Mouse (Mus musculus) forebrain, postnatal 0 days (tissue): ENCODE results near the gene Tef. TPM values are rescaled to one million over a fixed set of nuclear protein-coding genes. Genes with fewer than 3 reads are reported as not detected.

Experiments used
- ATAC-seq: fragments of 200-750 bp; cut with Nextera tagmentation; 2 replicates; pipeline ENCODE4 v1.8.0; 2017; ENCODE audit warnings: mild to moderate bottlenecking, moderate library complexity
- DNase-seq: peaks from one replicate; pipeline ENCODE4 v3.0.0-alpha.2; 2015
- H3K27ac ChIP-seq: fragments of 300-500 bp; sonication (generic); 2 replicates; pipeline ENCODE4 v1.5.1; 2014; ENCODE audit warnings: low read depth, mild to moderate bottlenecking, antibody characterized with exemption, low read length, moderate library complexity, mixed read lengths
- H3K27me3 ChIP-seq: fragments of 300-500 bp; sonication (generic); 2 replicates; pipeline ENCODE4 v1.6.1; 2014; ENCODE audit warnings: mild to moderate bottlenecking, low read length, mixed read lengths; ENCODE audit not compliant: insufficient read depth
- H3K36me3 ChIP-seq: fragments of 300-500 bp; sonication (generic); 2 replicates; pipeline ENCODE4 v1.6.1; 2014; ENCODE audit warnings: mild to moderate bottlenecking, moderate library complexity; ENCODE audit not compliant: insufficient read depth
- H3K4me1 ChIP-seq: fragments of 300-500 bp; sonication (generic); 2 replicates; pipeline ENCODE4 v1.6.1; 2014; ENCODE audit warnings: antibody characterized with exemption; ENCODE audit not compliant: insufficient read depth
- H3K4me2 ChIP-seq: fragments of 300-500 bp; sonication (generic); 2 replicates; pipeline ENCODE4 v1.6.1; 2014; ENCODE audit warnings: low read depth, mild to moderate bottlenecking, moderate library complexity
- H3K4me3 ChIP-seq: fragments of 300-500 bp; sonication (generic); 2 replicates; pipeline ENCODE4 v1.5.1; 2014; ENCODE audit warnings: low read depth, low read length, mixed read lengths
- H3K9ac ChIP-seq: fragments of 300-500 bp; sonication (generic); 2 replicates; pipeline ENCODE4 v1.6.1; 2014; ENCODE audit warnings: mild to moderate bottlenecking
- H3K9me3 ChIP-seq: fragments of 300-500 bp; sonication (generic); 2 replicates; pipeline ENCODE4 v1.6.1; 2016; ENCODE audit warnings: low read length
- CTCF ChIP-seq: sonication (generic); IDR thresholded peaks from 2 replicates; pipeline ENCODE4 v1.5.1; 2016; ENCODE audit warnings: antibody characterized with exemption, control low read depth, low read depth
- WGBS: fragments of 180-500 bp; shearing (Covaris S2); extraction: QIAGEN DNeasy Blood & Tissue Kit; methylation state at CpG from one replicate; pipeline ENCODE4 v1.1.7; 2014; 5-methylcytosine and 5-hydroxymethylcytosine counted together
- polyA plus RNA-seq: library from polyadenylated mRNA; unstranded; fragments of >200 nt; fragmentation: Nextera tagmentation; extraction: Ambion mirVana; gene quantifications from 2 replicates; pipeline ENCODE4 v1.2.1, GENCODE M21; 2015
- total RNA-seq: library from RNA; depleted of rRNA; stranded (reverse); fragments of >200 nt; gene quantifications from 2 replicates; pipeline ENCODE4 v1.2.3, GENCODE M21; 2014; rRNA removed

The Tef gene
- total and polyA plus RNA-seq, 2 experiments from 2014 or later, result 27.8 to 71.8 TPM

DNA sequence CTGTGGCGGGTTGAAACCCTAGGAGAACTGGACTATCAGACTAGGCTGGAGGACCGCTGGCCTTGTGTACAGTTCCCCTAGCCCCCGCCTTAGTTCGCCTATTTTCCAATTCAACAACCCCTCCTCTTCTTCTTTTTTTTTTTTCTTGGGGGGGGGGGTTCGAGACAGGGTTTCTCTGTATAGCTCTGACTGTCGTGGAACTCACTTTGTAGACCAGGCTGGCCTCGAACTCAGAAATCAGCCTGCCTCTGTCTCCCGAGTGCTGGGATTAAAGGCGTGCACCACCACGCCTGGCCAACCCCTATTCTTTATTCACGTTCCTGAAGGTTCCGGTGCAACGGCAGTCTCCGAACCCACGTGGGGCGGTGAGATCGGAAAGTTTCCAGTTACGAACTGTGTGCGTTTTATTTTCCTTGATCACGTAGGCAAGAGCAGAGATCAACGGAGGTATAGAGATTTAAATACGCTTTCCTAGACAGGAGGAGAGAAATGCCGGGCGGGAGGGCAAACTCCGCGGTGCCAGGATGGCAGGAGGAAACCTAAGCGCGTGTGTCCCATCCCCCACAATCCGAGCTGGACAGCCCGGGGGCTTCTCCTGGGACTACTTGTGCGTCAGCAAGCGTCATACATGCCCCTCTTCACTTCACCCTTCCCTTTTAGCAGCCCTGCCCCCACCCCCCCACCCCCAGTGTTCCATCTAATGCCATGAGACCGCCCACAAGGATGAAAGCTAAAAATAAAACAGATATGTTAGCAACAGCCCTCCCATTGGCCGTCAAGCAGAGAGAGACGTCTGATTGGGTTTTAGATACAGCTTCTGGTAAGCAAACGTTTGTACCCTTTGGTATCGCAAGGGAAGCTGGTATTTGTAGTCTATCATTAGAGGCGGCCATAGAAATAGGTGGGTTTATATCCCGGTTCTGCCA lies 57.4 kb downstream of the Tef start:
- Histone ChIP-seq H3K4me3 (peak overlapping the region; percentile 81), H3K27ac (peak overlapping the region; percentile 95), H3K4me2 (peak overlapping the region; percentile 85), H3K4me1 (peaks cover 14% of the 10 kb centered on the region), H3K36me3 (peaks cover 7% of the 10 kb centered on the region; the same call in 1 of the 2 replicates), H3K27me3 (no peaks in the 10 kb centered on the region), H3K9me3 (no peaks in the 10 kb centered on the region), H3K9ac (peak overlapping the region; percentile 67)
- WGBS, result 2% methylated on average over 39 of the region's 39 CpGs
- no peak for TF ChIP-seq CTCF
- DNase-seq (peak; percentile 95), ATAC-seq (peak; percentile 91)

DNA sequence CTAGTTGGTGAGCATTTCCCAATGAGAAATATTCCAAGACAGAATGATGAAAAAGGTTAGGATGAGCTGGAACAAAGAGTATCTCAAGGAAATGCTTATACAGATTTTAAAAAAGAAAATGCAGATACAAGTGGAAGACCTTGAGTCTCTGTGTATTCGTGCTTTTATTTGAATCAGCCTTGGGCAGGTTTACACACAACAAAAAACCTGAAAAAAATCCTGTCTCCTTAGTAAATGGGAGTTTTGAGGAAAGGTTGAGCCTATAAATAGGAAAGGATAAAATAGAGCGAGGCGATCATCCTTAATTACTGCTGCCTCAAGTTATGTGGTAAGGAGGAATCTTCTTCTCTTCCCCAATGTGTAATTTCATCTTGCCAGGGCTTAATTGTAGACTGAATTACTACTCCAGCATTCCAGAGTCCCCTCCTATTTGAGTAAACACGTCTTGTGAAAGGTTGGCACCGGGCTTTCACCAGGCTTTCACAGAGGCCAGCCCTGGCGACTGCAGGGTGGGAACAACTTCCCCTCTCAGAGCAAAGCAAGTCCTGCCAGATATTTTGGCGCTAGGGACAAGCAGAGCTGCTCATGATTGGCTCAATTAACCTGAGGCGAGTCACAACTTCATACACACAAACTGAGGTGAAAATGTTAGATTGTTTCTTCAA lies 58.4 kb downstream of the Tef start:
- peaks cover 13% of the 10 kb centered on the region; the same call in 1 of the 2 replicates for H3K36me3 ChIP-seq
- peak overlapping the region; percentile 72 for H3K27ac ChIP-seq
- WGBS, result 26% methylated on average over 8 of the region's 8 CpGs
- H3K9ac ChIP-seq, result peak overlapping the region; percentile 29; the same call in 1 of the 2 replicates
- H3K4me1 ChIP-seq, result peaks cover 14% of the 10 kb centered on the region
- no peaks in the 10 kb centered on the region for H3K9me3 ChIP-seq
- H3K4me2 ChIP-seq, result peak overlapping the region; percentile 85
- TF ChIP-seq CTCF, result no peak
- H3K27me3 ChIP-seq, result no peaks in the 10 kb centered on the region
- ATAC-seq (no peak), DNase-seq (peak; percentile 40)
- peak overlapping the region; percentile 81 for H3K4me3 ChIP-seq

- WGBS, result 91% methylated on average over 7 of the region's 7 CpGs
- H3K9ac ChIP-seq, result no peak overlapping the region
- H3K9me3 ChIP-seq, result no peaks in the 10 kb centered on the region
- no peaks in the 10 kb centered on the region for H3K27me3 ChIP-seq
- ATAC-seq (no peak), DNase-seq (no peak)
- H3K4me2 ChIP-seq, result no peak overlapping the region
- TF ChIP-seq CTCF, result no peak
- H3K4me3 ChIP-seq, result no peak overlapping the region
- H3K27ac ChIP-seq, result no peak overlapping the region
- peaks cover 46% of the 10 kb centered on the region for H3K36me3 ChIP-seq
- peaks cover 9% of the 10 kb centered on the region for H3K4me1 ChIP-seq
Observed at GRCm38 (mm10) chr15:81864238-81864637, 62.0 kb downstream of the Tef start.

DNA sequence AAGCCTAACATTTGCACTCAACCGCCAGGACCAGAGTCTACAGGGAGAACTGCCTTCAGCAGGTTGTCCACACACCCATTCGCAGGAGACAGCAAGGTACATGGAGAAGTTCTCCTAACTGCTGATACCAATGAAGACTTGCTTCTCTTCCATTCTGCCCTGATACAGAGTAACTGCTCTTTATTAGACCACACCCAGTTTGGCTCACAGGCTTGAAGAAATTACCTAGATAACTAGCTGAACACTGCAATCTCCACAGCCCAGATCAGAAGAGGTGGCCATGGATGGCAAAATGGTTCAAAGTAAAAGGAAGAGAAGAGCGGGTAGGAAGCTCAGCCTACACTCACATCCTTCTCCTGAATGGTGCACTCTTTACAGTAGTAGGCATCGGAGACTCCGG lies 67.8 kb downstream of the Tef start:
- Histone ChIP-seq H3K36me3 (peaks cover 51% of the 10 kb centered on the region), H3K27me3 (no peaks in the 10 kb centered on the region), H3K27ac (no peak overlapping the region), H3K9ac (no peak overlapping the region), H3K4me1 (no peaks in the 10 kb centered on the region), H3K4me3 (no peak overlapping the region), H3K9me3 (no peaks in the 10 kb centered on the region), H3K4me2 (no peak overlapping the region)
- 96% methylated on average over 5 of the region's 5 CpGs for WGBS
- DNase-seq, result no peak
- no peak for ATAC-seq
- TF ChIP-seq CTCF, result no peak

GRCm38 (mm10) chr15:81871604-81872261 lies 69.5 kb downstream of the Tef start, which contains the start of gene Phf5a:
Gene Phf5a (minus strand): TSS chr15:81871911.
- no peaks in the 10 kb centered on the region for H3K9me3 ChIP-seq
- TF ChIP-seq CTCF, result no peak
- H3K4me2 ChIP-seq, result peak within 1 kb of the TSS; percentile 67
- peak within 1 kb of the TSS; percentile 98 for H3K27ac ChIP-seq
- H3K36me3 ChIP-seq, result peaks cover 38% of the 10 kb centered on the region
- DNase-seq (peak; percentile 98), ATAC-seq (peak; percentile 94)
- H3K4me3 ChIP-seq, result peak within 1 kb of the TSS; percentile 54
- no peaks in the 10 kb centered on the region for H3K4me1 ChIP-seq
- H3K27me3 ChIP-seq, result no peaks in the 10 kb centered on the region
- WGBS, result 2% methylated on average over 30 of the region's 30 CpGs
- peak within 1 kb of the TSS; percentile 69 for H3K9ac ChIP-seq

- peak within 1 kb of the TSS; percentile 54 for H3K4me3 ChIP-seq
- peaks cover 30% of the 10 kb centered on the region for H3K36me3 ChIP-seq
- WGBS, result under 1% methylated on average over 53 of the region's 53 CpGs
Observed at GRCm38 (mm10) chr15:81872262-81873136, 70.3 kb downstream of the Tef start, which contains the start of gene Aco2. Gene Aco2 (plus strand): TSS chr15:81872309.

More at GRCm38 (mm10) chr15:81872262-81873136, 70.3 kb downstream of the Tef start, which contains the start of gene Aco2:
- peak within 1 kb of the TSS; percentile 98 for H3K27ac ChIP-seq
- peak; percentile 100 for DNase-seq
- H3K9ac ChIP-seq, result peak within 1 kb of the TSS; percentile 69
- H3K4me2 ChIP-seq, result peak within 1 kb of the TSS; percentile 67
- H3K27me3 ChIP-seq, result no peaks in the 10 kb centered on the region
- H3K4me1 ChIP-seq, result no peaks in the 10 kb centered on the region
- H3K9me3 ChIP-seq, result no peaks in the 10 kb centered on the region
- peak; percentile 89 for ATAC-seq
- TF ChIP-seq CTCF, result no peak

Other genes starting within 250 kb of the Tef start
- gene Ep300, start 217.1 kb upstream of the Tef start, total RNA-seq, result 42.4 and 50.1 TPM in 2 replicates
- 8.6 and 15.6 TPM in 2 replicates for gene Ep300, start 217.1 kb upstream of the Tef start, polyA plus RNA-seq
- 28.5 and 30.9 TPM in 2 replicates for gene L3mbtl2, start 138.5 kb upstream of the Tef start, total RNA-seq
- 24.3 and 28.5 TPM in 2 replicates for gene L3mbtl2, start 138.5 kb upstream of the Tef start, polyA plus RNA-seq
- gene Chadl, start 105.1 kb upstream of the Tef start, total RNA-seq, result 31.9 and 35.3 TPM in 2 replicates
- gene Chadl, start 105.1 kb upstream of the Tef start, polyA plus RNA-seq, result 49.2 and 52.8 TPM in 2 replicates
- 121 and 131 TPM in 2 replicates for gene Zc3h7b, start 57.4 kb upstream of the Tef start, total RNA-seq
- gene Zc3h7b, start 57.4 kb upstream of the Tef start, polyA plus RNA-seq, result 38.6 and 41.3 TPM in 2 replicates
- gene Rangap1, start 56.9 kb upstream of the Tef start, total RNA-seq, result 146 and 163 TPM in 2 replicates
- 107 and 133 TPM in 2 replicates for gene Rangap1, start 56.9 kb upstream of the Tef start, polyA plus RNA-seq
- 9.2 and 13.0 TPM in 2 replicates for gene Tob2, start 56.4 kb downstream of the Tef start, total RNA-seq
- gene Tob2, start 56.4 kb downstream of the Tef start, polyA plus RNA-seq, result 11.4 TPM in 2 replicates
- 41.5 and 48.5 TPM in 2 replicates for gene Phf5a, start 69.5 kb downstream of the Tef start, total RNA-seq
- 107 and 112 TPM in 2 replicates for gene Phf5a, start 69.5 kb downstream of the Tef start, polyA plus RNA-seq
- gene Aco2, start 69.9 kb downstream of the Tef start, total RNA-seq, result 354 and 357 TPM in 2 replicates
- 234 and 251 TPM in 2 replicates for gene Aco2, start 69.9 kb downstream of the Tef start, polyA plus RNA-seq
- 52.8 and 62.5 TPM in 2 replicates for gene Polr3h, start 123.8 kb downstream of the Tef start, total RNA-seq
- 105 and 113 TPM in 2 replicates for gene Polr3h, start 123.8 kb downstream of the Tef start, polyA plus RNA-seq
- gene Csdc2, start 134.3 kb downstream of the Tef start, total RNA-seq, result 88.9 and 118 TPM in 2 replicates
- 178 and 273 TPM in 2 replicates for gene Csdc2, start 134.3 kb downstream of the Tef start, polyA plus RNA-seq
- gene Pmm1, start 158.5 kb downstream of the Tef start, total RNA-seq, result 162 and 181 TPM in 2 replicates
- gene Pmm1, start 158.5 kb downstream of the Tef start, polyA plus RNA-seq, result 132 and 140 TPM in 2 replicates
- not detected in 2 replicates for gene 1700029P11Rik, start 178.1 kb downstream of the Tef start, total RNA-seq
- not detected in 2 replicates for gene 1700029P11Rik, start 178.1 kb downstream of the Tef start, polyA plus RNA-seq
- gene Xrcc6, start 185.4 kb downstream of the Tef start, total RNA-seq, result 28.4 and 34.8 TPM in 2 replicates
- gene Xrcc6, start 185.4 kb downstream of the Tef start, polyA plus RNA-seq, result 25.6 and 29.5 TPM in 2 replicates
- gene Desi1, start 231.4 kb downstream of the Tef start, total RNA-seq, result 17.5 and 21.2 TPM in 2 replicates
- gene Desi1, start 231.4 kb downstream of the Tef start, polyA plus RNA-seq, result 31.8 and 40.1 TPM in 2 replicates
- gene Snu13, start 245.2 kb downstream of the Tef start, total RNA-seq, result 155 and 174 TPM in 2 replicates
- gene Snu13, start 245.2 kb downstream of the Tef start, polyA plus RNA-seq, result 283 and 337 TPM in 2 replicates